Mouse (Mus musculus) spleen, postnatal 36 days (tissue): ENCODE data around the gene Ifnlr1.
"Not testable (repeated sequence)": the region's sequence is repeated elsewhere in the genome, so short reads cannot be mapped to it uniquely, and the experiment has no call there.

ENCODE experiments used
- DNase-seq, 2 experiments: peaks; one replicate each; pipeline ENCODE4 v3.0.0; 2022; ENCODE audit warnings: low spot score in 2 of 2, mixed read lengths in 1 of 2

Gene Ifnlr1

GRCm38 (mm10) chr4:135686568-135686953 is 474 bp downstream of the Ifnlr1 start:
- no peak for DNase-seq

GRCm38 (mm10) chr4:135689797-135690196 is 3.7 kb downstream of the Ifnlr1 start:
- no peak for DNase-seq

- no peak for DNase-seq
Measured at GRCm38 (mm10) chr4:135690241-135690640, 4.2 kb downstream of the Ifnlr1 start.

DNA sequence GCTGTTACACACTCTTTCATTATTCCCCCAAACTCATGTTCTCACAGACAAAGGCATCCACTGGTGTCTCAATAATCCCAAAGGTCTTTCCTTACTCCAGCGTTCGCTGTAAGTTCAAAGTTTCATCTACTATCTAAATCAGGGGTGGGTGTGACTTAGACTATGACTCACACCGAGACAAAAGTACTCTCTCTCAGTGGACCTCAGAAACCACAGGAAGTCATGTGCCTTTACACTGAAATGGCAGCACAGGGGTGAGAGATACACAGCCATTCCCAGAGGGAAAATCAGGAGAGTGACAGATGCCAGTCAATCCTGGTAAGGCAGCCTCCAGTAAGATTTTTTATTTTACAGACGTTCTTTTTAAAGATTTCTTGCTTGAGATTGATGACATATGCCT is 6.8 kb downstream of the Ifnlr1 start:
- DNase-seq, result no peak

GRCm38 (mm10) chr4:135698498-135698897 is 12.4 kb downstream of the Ifnlr1 start:
- DNase-seq, result no peak

- DNase-seq, result no peak
Measured at GRCm38 (mm10) chr4:135703497-135703896, 17.4 kb downstream of the Ifnlr1 start.

GRCm38 (mm10) chr4:135704016-135704415 is 17.9 kb downstream of the Ifnlr1 start:
- peak; percentile 13 to 22 for DNase-seq

DNA sequence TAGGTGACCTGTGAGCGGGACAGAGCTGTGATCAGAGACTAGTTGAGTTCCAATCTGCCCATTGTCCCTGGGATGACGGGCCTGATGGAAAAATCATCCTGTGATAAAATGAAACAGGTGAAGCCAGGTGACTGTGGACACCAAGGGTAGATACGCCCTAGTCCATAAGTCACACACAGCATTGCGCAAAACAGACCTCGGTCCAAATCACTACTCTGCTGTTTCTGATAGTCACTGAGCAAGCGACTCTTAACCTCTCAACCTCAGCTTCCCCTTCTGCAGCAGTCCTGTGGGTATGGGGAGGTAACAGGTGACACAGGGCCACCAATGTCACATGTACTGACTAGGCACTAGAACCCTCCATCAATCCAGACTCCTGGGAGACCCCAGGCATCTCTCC is 20.0 kb downstream of the Ifnlr1 start:
- no peak for DNase-seq

GRCm38 (mm10) chr4:135709072-135709564 is 23.0 kb downstream of the Ifnlr1 start:
- DNase-seq, result peak; percentile 63 to 66

GRCm38 (mm10) chr4:135709621-135710020 is 23.5 kb downstream of the Ifnlr1 start:
- DNase-seq, result no peak

DNA sequence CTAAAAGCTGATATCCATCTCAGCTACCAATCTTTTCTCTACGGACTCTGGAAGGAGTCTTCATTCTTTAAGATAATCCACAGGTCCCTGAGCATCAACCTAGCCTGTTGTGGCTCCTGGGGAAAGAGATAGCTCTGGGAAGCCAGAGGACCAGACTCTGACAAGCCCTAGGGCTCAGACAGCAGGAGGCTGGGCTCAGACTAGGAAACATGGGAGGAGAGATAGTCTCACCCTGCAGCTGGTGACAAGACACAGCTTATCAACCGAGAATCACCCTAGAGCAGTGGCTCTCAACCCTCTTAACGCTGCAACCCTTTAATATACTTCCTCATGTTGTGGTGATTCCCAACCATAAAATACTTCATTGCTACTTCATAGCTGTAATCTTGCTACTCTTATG is 24.3 kb downstream of the Ifnlr1 start:
- no peak for DNase-seq

GRCm38 (mm10) chr4:135714776-135715175 is 28.7 kb downstream of the Ifnlr1 start:
- DNase-seq, result no peak

GRCm38 (mm10) chr4:135716438-135716837 is 30.4 kb downstream of the Ifnlr1 start:
- not testable (repeated sequence) for DNase-seq

DNA sequence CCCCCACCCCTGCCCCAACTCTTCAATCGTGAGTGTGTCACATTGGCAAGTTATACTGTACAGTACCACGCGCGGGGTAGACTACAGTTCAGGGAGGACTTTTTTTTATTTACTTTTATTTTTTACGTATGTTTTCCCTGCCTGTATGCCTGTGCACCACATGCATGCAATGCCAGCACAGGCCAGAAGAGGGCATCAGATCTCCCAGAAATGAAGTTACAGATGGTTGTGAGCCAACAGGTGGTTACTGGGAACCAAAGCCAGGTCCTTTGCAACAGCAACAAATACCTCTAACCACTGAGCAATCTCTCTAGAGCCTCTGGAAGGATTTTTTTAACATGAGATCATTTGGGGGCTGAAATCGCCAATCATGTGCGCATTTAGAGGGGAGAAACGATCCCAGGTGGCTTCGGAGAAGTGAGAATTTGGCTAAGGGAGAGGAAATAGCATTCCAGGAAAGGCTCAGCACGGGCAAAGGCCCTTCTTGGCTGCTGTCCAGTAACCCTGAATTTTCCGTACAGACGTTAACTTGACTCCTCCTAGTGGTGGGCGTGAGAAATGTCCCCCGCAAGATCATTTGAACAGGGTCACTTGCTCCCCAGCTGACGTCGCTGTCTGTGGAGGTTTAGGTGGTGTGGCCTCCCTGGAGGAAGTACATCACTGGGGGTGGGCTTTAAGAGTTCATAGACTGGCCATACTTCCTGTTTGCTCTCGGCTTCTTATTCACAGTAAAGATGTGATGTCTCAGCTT is 36.6 kb downstream of the Ifnlr1 start:
- DNase-seq, result no peak

- DNase-seq, result no peak
Measured at GRCm38 (mm10) chr4:135726416-135726815, 40.3 kb downstream of the Ifnlr1 start.

DNA sequence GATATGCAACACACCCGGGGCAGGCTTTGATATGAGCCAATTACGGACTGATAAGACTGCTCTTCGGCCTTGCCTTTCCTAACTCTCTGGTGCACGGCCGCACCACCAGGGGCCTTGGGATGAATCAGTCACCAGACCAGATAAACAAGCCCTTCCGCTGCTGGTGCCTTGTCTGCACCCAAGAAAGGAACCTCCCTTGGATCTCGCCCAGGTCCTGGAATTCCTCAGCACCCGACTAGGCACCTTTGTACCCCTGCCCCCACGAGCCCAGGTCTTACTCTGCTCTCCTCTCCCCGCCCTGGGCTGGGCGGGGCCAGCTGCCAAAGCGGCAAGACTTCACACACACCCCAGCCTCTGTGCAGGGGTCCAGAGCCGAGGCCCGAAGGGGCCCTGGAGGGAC is 41.7 kb downstream of the Ifnlr1 start, which contains the start of gene Il22ra1:
Il22ra1 (plus strand) TSS at position 356 of the 400 bp plus-strand sequence.
- no peak for DNase-seq

DNA sequence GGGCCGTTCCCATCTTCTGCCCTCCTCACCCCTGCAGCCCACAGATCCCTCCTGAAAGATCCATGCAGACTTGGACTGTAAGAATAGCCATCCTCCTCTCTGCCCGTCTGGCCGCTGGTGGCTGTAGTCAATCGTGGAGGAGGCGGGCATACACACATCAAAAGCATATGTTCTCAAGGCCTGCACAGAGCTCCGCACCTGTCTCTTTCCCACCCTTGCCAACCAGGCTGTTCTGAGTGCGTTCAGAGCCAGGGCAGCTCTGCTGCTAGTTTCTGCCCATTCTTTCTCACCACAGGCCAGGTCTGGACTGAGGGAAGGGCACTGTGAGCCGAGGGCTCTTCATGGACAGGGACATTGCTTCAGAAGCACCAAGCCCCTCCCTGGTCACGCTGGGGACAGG is 44.1 kb downstream of the Ifnlr1 start:
- DNase-seq, result no peak

- DNase-seq, result no peak
Measured at GRCm38 (mm10) chr4:135730951-135731350, 44.9 kb downstream of the Ifnlr1 start.

DNA sequence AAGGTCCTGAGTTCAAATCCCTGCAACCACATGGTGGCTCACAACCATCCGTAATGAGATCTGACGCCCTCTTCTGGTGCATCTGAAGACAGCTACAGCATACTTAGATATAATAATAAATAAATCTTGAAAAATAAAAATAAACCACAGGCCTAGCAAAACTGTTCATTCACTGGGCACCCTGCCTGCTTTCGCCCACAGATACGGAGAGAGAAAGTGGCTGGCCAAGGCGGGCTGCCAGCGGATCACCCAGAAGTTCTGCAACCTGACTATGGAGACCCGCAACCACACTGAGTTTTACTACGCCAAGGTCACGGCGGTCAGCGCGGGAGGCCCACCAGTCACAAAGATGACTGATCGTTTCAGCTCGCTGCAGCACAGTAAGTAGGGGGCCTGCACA is 47.8 kb downstream of the Ifnlr1 start:
- no peak for DNase-seq

DNA sequence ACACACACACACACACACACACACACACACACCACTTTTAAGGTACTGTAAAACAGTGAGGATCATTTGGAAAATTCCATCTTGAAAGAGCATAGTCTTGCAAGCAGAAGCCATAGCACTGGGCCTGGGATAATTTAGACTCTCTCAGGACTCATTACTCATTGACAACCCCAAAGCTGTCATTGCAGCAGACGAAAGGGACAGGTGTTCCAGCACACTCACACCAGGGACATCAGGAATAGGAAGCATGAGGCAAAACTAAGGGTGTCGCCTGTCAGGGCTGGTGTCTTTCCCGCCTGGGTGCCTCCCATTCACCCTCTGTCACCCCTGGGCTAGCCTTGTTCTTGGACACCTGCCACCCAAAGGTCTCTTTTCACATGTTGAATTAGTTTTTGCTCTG is 50.8 kb downstream of the Ifnlr1 start:
- no peak for DNase-seq

GRCm38 (mm10) chr4:135738237-135738636 is 52.1 kb downstream of the Ifnlr1 start:
- no peak for DNase-seq

- no peak for DNase-seq
Measured at GRCm38 (mm10) chr4:135739148-135739547, 53.1 kb downstream of the Ifnlr1 start.

DNA sequence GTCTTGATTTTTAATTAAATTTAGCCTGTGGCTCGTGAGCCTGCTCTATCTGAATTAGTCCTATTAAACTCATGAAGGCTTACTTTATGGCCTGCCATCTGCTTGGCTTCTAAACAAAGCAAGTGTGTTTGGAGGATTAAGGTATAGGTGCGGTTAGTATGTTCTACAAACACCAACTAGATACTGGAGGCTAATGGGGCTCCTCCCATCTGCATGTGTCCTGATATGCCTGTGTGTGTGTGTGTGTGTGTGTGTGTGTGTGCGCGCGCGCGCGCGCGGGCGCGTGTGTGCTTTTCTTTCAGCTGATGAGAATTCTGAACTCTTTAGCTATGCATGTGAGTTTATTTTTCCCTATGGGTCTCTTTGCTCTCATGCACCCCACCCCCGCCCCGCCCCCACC is 53.6 kb downstream of the Ifnlr1 start:
- DNase-seq, result peak in 1 of 2 experiments; percentile 36

DNA sequence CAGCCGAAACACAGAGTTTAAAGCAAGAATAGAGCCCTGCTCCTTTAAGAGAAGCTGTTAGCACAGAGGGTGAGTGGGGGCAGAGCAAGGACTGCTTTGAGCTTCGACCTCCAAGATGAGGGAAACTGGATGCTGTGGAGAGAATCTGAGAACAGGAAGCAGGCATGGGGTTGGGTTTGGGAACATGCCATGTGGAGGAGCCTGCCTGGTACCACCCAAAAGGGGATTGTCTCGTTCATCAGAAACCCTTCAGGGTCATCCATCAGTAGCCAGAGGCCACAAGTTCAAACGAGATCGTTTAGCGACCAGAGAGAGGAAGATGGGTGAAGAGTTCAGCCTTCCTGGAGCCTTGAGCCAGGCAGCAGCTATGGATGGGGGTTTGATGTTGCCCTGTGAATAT is 57.4 kb downstream of the Ifnlr1 start:
- DNase-seq, result no peak
